Mouse (Mus musculus) ES-E14 (cell line): ENCODE measurements around the gene Dock4. TPM values are rescaled to one million over a fixed set of nuclear protein-coding genes. Genes with fewer than 3 reads are reported as not detected.

ENCODE experiments used
- DNase-seq: peaks from one replicate; pipeline ENCODE4 v3.0.0-alpha.2; 2013; ENCODE audit warnings: low read depth, low spot score
- H3K27ac ChIP-seq: 2 replicates; pipeline ENCODE4 v1.5.1; 2012; ENCODE audit warnings: low read depth, mild to moderate bottlenecking, low read length, moderate library complexity, mixed read lengths; ENCODE audit not compliant: poor library complexity, insufficient read depth, severe bottlenecking
- H3K36me3 ChIP-seq: 2 replicates; pipeline ENCODE4 v1.6.1; 2012; ENCODE audit warnings: mild to moderate bottlenecking, low read length, moderate library complexity, mixed read lengths; ENCODE audit not compliant: control insufficient read depth, poor library complexity, insufficient read depth, severe bottlenecking
- H3K4me1 ChIP-seq, 2 experiments: fragments of 150-350 bp in 1 of 2; sonication (generic) in 1 of 2; 2 replicates each; pipeline ENCODE4 v1.6.1; 2012; ENCODE audit warnings: low read length in 2 of 2, mild to moderate bottlenecking in 1 of 2, mixed read lengths in 1 of 2; ENCODE audit not compliant: control insufficient read depth in 2 of 2, insufficient read depth in 2 of 2, poor library complexity in 1 of 2
- H3K4me3 ChIP-seq, 2 experiments: fragments of 150-350 bp in 1 of 2; sonication (generic) in 1 of 2; 2 replicates each; pipeline ENCODE4 v1.5.1; 2012; ENCODE audit warnings: low read length in 2 of 2, low read depth in 1 of 2, mild to moderate bottlenecking in 1 of 2, mixed read lengths in 1 of 2; ENCODE audit not compliant: insufficient read depth in 1 of 2, poor library complexity in 1 of 2, severe bottlenecking in 1 of 2
- H3K9ac ChIP-seq: 2 replicates; pipeline ENCODE4 v1.6.1; 2012; ENCODE audit warnings: low read depth, mild to moderate bottlenecking, low read length, mixed read lengths; ENCODE audit not compliant: poor library complexity, insufficient read depth, severe bottlenecking
- H3K9me3 ChIP-seq: fragments of 150-350 bp; sonication (generic); 2 replicates; pipeline ENCODE4 v1.6.1; 2012; ENCODE audit warnings: low read depth, mild to moderate bottlenecking, low read length; ENCODE audit not compliant: control insufficient read depth, insufficient read depth
- CHD2 ChIP-seq: IDR thresholded peaks from 2 replicates; pipeline ENCODE4 v1.6.1; 2014; ENCODE audit warnings: mild to moderate bottlenecking, low read depth, low read length, inconsistent platforms
- HCFC1 ChIP-seq: IDR thresholded peaks from 2 replicates; pipeline ENCODE4 v1.6.1; 2012; ENCODE audit warnings: low read length, inconsistent platforms, borderline replicate concordance; ENCODE audit not compliant: insufficient read depth
- MAFK ChIP-seq: IDR thresholded peaks from 2 replicates; pipeline ENCODE4 v1.6.1; 2014; ENCODE audit warnings: mild to moderate bottlenecking, low read depth, low read length, inconsistent platforms; ENCODE audit not compliant: insufficient read depth
- ZC3H11A ChIP-seq: IDR thresholded peaks from 2 replicates; pipeline ENCODE4 v1.6.1; 2012; ENCODE audit warnings: low read depth, mild to moderate bottlenecking, inconsistent platforms, low read length, borderline replicate concordance
- ZNF384 ChIP-seq: IDR thresholded peaks from 2 replicates; pipeline ENCODE4 v1.6.1; 2012; ENCODE audit warnings: low read depth, low read length, inconsistent platforms
- in situ Hi-C, 2 experiments: fragments of 600-800 bp; cut with MboI; formaldehyde crosslinking; loops; one replicate each; pipeline ENCODE4 v1.15.1; 2025; ENCODE audit warnings: low sequenced_read_pairs in 2 of 2, inconsistent platforms in 1 of 2; ENCODE audit not compliant: unreplicated experiment in 2 of 2
- total RNA-seq: library from RNA; depleted of rRNA; stranded (reverse); fragments of 300-350 nt; gene quantifications from 2 replicates; pipeline ENCODE4 v1.2.3, GENCODE M21; 2012

Gene Dock4
- total RNA-seq, 1 experiment: 7.9 TPM

GRCm38 (mm10) chr12:40794756-40795155 is 349.0 kb downstream of the Dock4 start:
- H3K4me3 ChIP-seq: no peak overlapping the region
- TF ChIP-seq MAFK (no peak), ZC3H11A (no peak), CHD2 (no peak), ZNF384 (no peak), HCFC1 (no peak)
- no peaks in the 10 kb centered on the region for H3K36me3 ChIP-seq
- in situ Hi-C loops: no loop called here
- no peak overlapping the region for H3K9ac ChIP-seq
- no peaks in the 10 kb centered on the region for H3K9me3 ChIP-seq
- H3K27ac ChIP-seq: no peak overlapping the region
- no peak for DNase-seq
- peaks cover 4 to 9% of the 10 kb centered on the region in 2 experiments for H3K4me1 ChIP-seq

DNA sequence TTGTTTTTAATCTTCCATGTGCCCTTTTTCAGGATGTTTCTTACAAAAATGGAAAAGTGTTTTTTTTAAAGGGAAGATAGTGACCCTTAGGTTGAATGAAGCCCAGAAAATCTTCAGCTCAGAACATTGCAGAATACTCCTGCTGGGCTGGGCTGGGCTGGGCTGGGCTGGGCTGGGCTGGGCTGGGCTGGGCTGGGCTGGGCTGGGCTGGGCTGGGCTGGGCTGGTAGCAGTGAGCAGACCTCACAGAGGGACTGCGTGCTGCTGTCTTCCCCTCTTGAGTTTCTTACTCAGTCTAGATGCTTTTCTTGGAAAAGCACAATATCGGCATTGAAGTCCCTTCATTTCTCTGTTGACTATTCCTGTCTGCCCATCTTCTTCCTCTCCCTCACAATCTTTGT is 350.0 kb downstream of the Dock4 start:
- H3K9ac ChIP-seq: no peak overlapping the region
- H3K4me3 ChIP-seq: no peak overlapping the region
- no peaks in the 10 kb centered on the region for H3K36me3 ChIP-seq
- H3K27ac ChIP-seq: no peak overlapping the region
- peaks cover 4 to 9% of the 10 kb centered on the region in 2 experiments for H3K4me1 ChIP-seq
- no peak for DNase-seq
- in situ Hi-C loops: no loop called here
- TF ChIP-seq ZC3H11A: no peak
- TF ChIP-seq CHD2: no peak
- no peak for TF ChIP-seq ZNF384
- TF ChIP-seq HCFC1: no peak
- no peak for TF ChIP-seq MAFK
- no peaks in the 10 kb centered on the region for H3K9me3 ChIP-seq

- no peak overlapping the region for H3K27ac ChIP-seq
- no peak overlapping the region for H3K4me3 ChIP-seq
- TF ChIP-seq ZC3H11A (no peak), HCFC1 (no peak), ZNF384 (no peak), CHD2 (no peak), MAFK (no peak)
- in situ Hi-C loops: no loop called here
- no peak overlapping the region for H3K9ac ChIP-seq
- no peaks in the 10 kb centered on the region for H3K36me3 ChIP-seq
- DNase-seq: no peak
- H3K9me3 ChIP-seq: no peaks in the 10 kb centered on the region
- H3K4me1 ChIP-seq: peaks cover 4 to 9% of the 10 kb centered on the region in 2 experiments
Measured at GRCm38 (mm10) chr12:40796813-40797491, 351.2 kb downstream of the Dock4 start.

GRCm38 (mm10) chr12:40797561-40798343 is 352.0 kb downstream of the Dock4 start:
- TF ChIP-seq CHD2: no peak
- TF ChIP-seq HCFC1: no peak
- TF ChIP-seq ZNF384: 0 out of 2 replicates have a peak, but pooled peaks have one; percentile 19
- no peak for TF ChIP-seq MAFK
- no peak for TF ChIP-seq ZC3H11A
- Histone ChIP-seq H3K27ac (no peak overlapping the region), H3K36me3 (no peaks in the 10 kb centered on the region), H3K4me3 (no peak overlapping the region), H3K9me3 (no peaks in the 10 kb centered on the region), H3K9ac (no peak overlapping the region), H3K4me1 (peaks cover 4 to 9% of the 10 kb centered on the region in 2 experiments)
- in situ Hi-C loops: no loop called here
- no peak for DNase-seq
